Mouse (Mus musculus) lung, embryonic 16.5 days (tissue): ENCODE measurements around the gene Zfp428. TPM values are rescaled to one million over a fixed set of nuclear protein-coding genes. Genes with fewer than 3 reads are reported as not detected.
A peak's percentile ranks its signal among the peaks of the same experiment; 100 is the strongest.

Experiments used
- ATAC-seq: fragments of 200-750 bp; cut with Nextera tagmentation; 2 replicates; pipeline ENCODE4 v1.8.0; 2017; ENCODE audit warnings: low read depth, mild to moderate bottlenecking, moderate library complexity
- H3K27ac ChIP-seq: fragments of 300-500 bp; sonication (generic); 2 replicates; pipeline ENCODE4 v1.5.1; 2014; ENCODE audit warnings: mild to moderate bottlenecking, control low read depth, low read length
- H3K27me3 ChIP-seq: fragments of 300-500 bp; sonication (generic); 2 replicates; pipeline ENCODE4 v1.6.1; 2014; ENCODE audit warnings: low read depth, low read length, mixed read lengths; ENCODE audit not compliant: control insufficient read depth, insufficient read depth
- H3K36me3 ChIP-seq: fragments of 300-500 bp; sonication (generic); 2 replicates; pipeline ENCODE4 v1.6.1; 2014; ENCODE audit warnings: low read length; ENCODE audit not compliant: control insufficient read depth, insufficient read depth
- H3K4me1 ChIP-seq: fragments of 300-500 bp; sonication (generic); replicated peaks from 2 replicates; pipeline ENCODE4 v1.6.1; 2014; ENCODE audit warnings: low read length, mixed read lengths; ENCODE audit not compliant: control insufficient read depth, insufficient read depth
- H3K4me2 ChIP-seq: fragments of 300-500 bp; sonication (generic); 2 replicates; pipeline ENCODE4 v1.6.1; 2014; ENCODE audit warnings: low read depth, low read length, control low read depth
- H3K4me3 ChIP-seq: fragments of 300-500 bp; sonication (generic); 2 replicates; pipeline ENCODE4 v1.5.1; 2014; ENCODE audit warnings: mild to moderate bottlenecking, low read length, control low read depth
- H3K9ac ChIP-seq: fragments of 300-500 bp; sonication (generic); 2 replicates; pipeline ENCODE4 v1.6.1; 2014; ENCODE audit warnings: low read length, control low read depth
- H3K9me3 ChIP-seq: fragments of 300-500 bp; sonication (generic); 2 replicates; pipeline ENCODE4 v1.6.1; 2016; ENCODE audit warnings: low read length; ENCODE audit not compliant: control insufficient read depth
- WGBS: fragments of 180-500 bp; shearing (Covaris S2); extraction: QIAGEN DNeasy Blood & Tissue Kit; methylation state at CpG from one replicate; pipeline ENCODE4 v1.1.7; 2014; 5-methylcytosine and 5-hydroxymethylcytosine counted together
- polyA plus RNA-seq: library from polyadenylated mRNA; unstranded; fragments of >200 nt; fragmentation: Nextera tagmentation; extraction: Ambion mirVana; gene quantifications from 2 replicates; pipeline ENCODE4 v1.2.1, GENCODE M21; 2015

The Zfp428 gene
- polyA plus RNA-seq, 1 experiment from 2014 or later = 31.8 TPM

DNA sequence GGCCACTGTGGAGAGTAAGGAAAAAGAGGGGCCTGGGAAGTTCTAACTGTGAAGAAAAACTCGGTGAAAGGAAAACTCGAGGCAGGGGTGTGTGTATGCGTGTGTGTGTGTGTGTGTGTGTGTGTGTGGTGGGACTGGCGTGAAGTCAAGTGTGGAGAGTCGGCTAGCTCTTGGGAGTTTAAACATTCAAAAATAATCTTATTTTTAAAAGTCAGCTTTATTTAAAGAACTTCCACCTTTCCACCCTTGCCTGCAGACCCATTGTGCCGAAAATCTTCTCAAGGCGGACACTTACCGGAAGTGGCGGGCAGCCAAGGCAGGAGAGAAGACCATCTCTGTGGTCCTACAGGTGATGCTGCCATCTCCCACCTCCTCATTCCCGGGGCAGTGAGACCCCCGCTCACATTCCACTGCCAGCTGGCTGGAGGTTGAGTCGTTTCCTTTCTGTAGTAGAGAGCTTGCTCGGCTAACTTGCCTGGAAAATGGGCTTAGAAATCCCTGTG is 40.8 kb downstream of the Zfp428 start:
- WGBS = 12% methylated on average over 13 of the region's 13 CpGs
- Histone ChIP-seq H3K27me3 (no peaks in the 10 kb centered on the region), H3K4me2 (peak overlapping the region; percentile 74), H3K27ac (no peak overlapping the region), H3K36me3 (peaks cover 12% of the 10 kb centered on the region), H3K9ac (peak overlapping the region; percentile 87), H3K9me3 (no peaks in the 10 kb centered on the region), H3K4me1 (peaks cover 7% of the 10 kb centered on the region), H3K4me3 (peak overlapping the region; percentile 84)
- no peak for ATAC-seq

DNA sequence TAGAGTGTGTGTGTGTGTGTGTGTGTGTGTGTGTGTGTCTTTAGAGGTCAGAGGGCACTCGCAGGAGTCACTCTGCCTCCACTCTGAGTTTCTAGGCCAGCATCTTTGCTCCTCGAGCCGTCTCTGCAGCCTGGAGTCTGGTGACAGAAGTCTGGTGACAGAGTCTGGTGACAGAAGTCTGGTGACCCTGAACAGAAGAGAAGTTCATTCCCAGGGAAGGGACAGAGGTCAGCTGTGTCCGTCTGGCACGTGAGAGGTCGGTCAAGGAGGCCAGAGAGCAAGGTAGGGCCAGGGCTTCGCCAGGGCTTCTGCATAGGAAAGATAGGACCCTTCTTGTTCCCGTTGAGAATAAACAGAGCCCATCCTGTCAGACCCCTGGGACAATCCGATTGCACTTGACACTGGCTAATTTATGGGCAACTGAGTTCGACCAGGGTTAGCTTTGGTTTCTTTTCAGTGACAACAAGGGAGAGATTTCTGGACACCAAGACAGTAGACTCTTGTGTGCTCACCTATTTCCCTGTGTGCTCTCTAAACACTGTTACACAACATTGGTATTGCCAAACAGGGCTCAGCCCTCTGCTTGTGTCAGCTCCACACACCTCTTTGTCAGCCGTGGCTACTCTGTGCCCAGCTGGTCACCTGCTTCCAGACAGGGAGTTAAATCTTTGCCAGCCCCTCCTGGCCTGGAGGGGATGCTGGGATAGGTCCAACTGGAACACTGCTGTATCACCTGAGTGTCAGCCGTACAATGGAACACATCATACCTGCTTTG is 45.4 kb downstream of the Zfp428 start:
- H3K9me3 ChIP-seq = no peaks in the 10 kb centered on the region
- 84% methylated on average over 12 of the region's 12 CpGs for WGBS
- no peak overlapping the region for H3K9ac ChIP-seq
- no peak for ATAC-seq
- no peaks in the 10 kb centered on the region for H3K27me3 ChIP-seq
- no peak overlapping the region for H3K4me3 ChIP-seq
- peaks cover 7% of the 10 kb centered on the region for H3K4me1 ChIP-seq
- H3K36me3 ChIP-seq = peaks cover 20% of the 10 kb centered on the region
- H3K4me2 ChIP-seq = no peak overlapping the region
- H3K27ac ChIP-seq = no peak overlapping the region

DNA sequence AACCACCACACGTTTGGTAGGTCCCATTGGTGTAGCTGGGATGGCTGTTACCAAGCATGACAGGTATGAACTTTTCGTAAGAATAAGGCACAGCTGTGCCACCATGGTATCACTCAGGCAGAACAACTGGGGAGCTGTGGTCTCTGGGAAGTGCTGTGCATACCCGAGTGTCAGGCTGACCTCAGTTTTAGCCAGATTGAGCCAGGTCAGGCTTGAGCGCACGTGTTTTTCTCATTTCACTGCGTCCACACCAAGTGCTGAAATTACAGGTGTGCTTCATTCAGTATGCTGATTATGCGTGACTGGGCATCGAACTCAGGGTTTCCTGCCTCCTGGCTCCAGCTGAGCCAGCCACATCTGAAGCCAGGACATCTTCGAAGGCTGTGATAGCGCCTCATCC is 49.0 kb downstream of the Zfp428 start:
- Histone ChIP-seq H3K36me3 (peaks cover 21% of the 10 kb centered on the region), H3K9me3 (no peaks in the 10 kb centered on the region), H3K27ac (no peak overlapping the region), H3K27me3 (no peaks in the 10 kb centered on the region), H3K4me1 (no peaks in the 10 kb centered on the region), H3K9ac (no peak overlapping the region), H3K4me2 (no peak overlapping the region), H3K4me3 (no peak overlapping the region)
- no peak for ATAC-seq
- WGBS = 93% methylated on average over 10 of the region's 10 CpGs

DNA sequence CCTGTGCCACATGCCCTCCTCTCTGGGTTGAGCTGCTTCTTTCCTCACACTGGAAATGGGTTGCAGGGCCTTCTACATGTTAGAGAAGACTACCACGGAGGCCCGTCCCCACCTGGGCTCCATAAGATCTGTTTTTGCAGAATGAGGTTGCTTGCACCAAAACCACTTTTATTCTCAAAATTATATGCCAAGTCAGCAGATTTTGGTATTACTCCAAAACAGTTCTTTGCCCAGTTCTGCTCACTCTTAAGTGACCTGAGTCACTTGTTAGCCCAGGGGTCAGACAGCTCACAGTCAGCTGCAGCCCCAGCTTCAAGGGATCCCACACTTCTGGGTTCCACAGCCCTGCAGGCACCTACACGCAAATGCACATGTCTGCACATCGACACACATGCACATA is 54.6 kb downstream of the Zfp428 start:
- Histone ChIP-seq H3K27me3 (no peaks in the 10 kb centered on the region), H3K4me2 (no peak overlapping the region), H3K4me3 (no peak overlapping the region), H3K27ac (no peak overlapping the region), H3K9ac (no peak overlapping the region), H3K36me3 (peaks cover 12% of the 10 kb centered on the region), H3K9me3 (no peaks in the 10 kb centered on the region), H3K4me1 (no peaks in the 10 kb centered on the region)
- WGBS = 85% methylated on average over 4 of the region's 4 CpGs
- no peak for ATAC-seq

DNA sequence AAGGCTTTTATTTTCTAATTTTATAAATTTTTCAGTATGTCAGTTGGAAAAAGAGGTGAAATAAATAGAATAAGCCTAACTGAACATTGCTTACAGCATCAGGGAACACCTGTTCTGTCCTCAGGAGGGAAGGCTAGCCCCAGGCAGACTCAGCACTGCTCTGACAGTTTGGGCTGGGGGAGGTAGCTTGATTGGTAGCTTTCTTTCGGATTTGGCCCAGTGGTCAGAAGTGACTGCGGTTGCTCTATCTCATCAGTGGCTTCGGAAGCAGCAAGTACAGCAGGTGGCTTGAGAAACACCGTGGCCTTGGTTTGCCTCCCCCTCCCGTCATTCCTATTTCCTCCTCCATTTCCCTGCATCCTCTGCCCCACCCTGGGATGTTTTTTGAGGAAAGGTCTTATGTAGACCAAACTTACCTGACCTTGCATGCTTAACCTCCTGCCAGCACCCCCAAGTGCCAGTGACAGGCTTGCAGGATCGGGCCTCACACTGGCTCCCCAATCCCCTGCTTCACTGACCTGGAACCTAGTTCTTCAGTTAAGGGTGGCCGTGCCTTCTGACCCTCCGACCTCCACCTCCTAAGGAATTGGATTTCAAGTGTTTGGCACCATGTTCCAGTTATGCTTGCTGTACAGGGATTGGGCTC is 56.5 kb downstream of the Zfp428 start:
- Histone ChIP-seq H3K27ac (no peak overlapping the region), H3K27me3 (no peaks in the 10 kb centered on the region), H3K9me3 (no peaks in the 10 kb centered on the region), H3K9ac (no peak overlapping the region), H3K4me2 (no peak overlapping the region), H3K4me1 (no peaks in the 10 kb centered on the region), H3K36me3 (peaks cover 24% of the 10 kb centered on the region), H3K4me3 (no peak overlapping the region)
- no peak for ATAC-seq
- 91% methylated on average over 8 of the region's 8 CpGs for WGBS

DNA sequence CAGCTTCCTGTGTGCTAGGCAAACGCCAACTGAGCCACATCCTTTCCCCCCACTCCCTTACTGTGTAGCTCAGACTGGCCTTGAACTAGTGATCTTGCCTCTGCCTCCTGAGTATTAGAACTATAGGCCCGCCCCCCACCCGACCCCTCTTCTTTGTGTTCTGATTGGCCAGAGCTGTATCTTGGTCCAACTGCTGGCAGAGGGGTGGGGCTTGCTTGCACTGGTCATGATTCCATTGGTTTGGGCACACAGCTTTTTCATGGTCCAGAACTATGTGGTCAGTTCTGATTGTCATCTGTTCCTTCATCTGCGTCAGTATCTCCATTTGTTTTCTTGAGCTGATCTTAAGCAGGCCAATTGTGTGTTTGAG is 57.0 kb downstream of the Zfp428 start:
- Histone ChIP-seq H3K9me3 (no peaks in the 10 kb centered on the region), H3K4me2 (no peak overlapping the region), H3K4me3 (no peak overlapping the region), H3K9ac (no peak overlapping the region), H3K27me3 (no peaks in the 10 kb centered on the region), H3K27ac (no peak overlapping the region), H3K36me3 (peaks cover 24% of the 10 kb centered on the region), H3K4me1 (no peaks in the 10 kb centered on the region)
- ATAC-seq = no peak
- 83% methylated on average over 4 of the region's 4 CpGs for WGBS

DNA sequence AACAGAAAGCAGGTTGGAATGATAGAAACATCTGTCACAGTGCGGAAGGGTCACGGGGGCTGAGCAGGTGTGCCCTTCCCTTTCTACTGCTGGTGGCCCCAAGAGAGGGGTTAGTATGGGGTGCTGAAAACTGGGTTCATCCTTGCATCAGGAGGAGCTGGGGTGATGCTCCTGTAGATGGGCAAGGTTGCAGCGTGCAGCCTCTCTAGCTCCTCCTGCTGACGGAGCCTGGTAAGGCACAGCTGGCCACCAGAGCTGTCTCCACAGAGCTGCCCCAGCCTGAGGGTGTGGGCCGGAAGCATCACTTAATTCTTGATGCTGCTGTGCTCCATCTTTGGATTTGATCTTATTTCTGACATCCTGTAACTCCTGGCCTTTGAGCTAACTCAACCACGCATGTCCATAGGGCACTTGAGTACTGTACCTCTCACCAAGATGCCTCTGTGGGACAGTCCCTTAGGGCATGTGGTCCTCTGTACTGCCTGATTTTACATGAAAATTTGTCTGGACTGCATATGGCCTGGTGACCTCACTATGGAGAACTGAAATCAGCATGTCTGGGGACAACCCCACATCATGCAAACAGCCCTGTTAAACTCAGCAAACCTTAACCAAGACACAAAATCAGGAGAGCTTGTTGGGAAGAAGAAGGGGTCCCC is 57.9 kb downstream of the Zfp428 start:
- Histone ChIP-seq H3K9me3 (no peaks in the 10 kb centered on the region), H3K27ac (no peak overlapping the region), H3K27me3 (no peaks in the 10 kb centered on the region), H3K4me1 (no peaks in the 10 kb centered on the region), H3K36me3 (peaks cover 24% of the 10 kb centered on the region), H3K4me2 (no peak overlapping the region), H3K4me3 (no peak overlapping the region), H3K9ac (no peak overlapping the region)
- 63% methylated on average over 6 of the region's 6 CpGs for WGBS
- peak; percentile 48; the same call in 1 of the 2 replicates for ATAC-seq
